Mouse (Mus musculus) intestine, embryonic 16.5 days (tissue): ENCODE results near the gene 4930402F06Rik. TPM values are rescaled to one million over a fixed set of nuclear protein-coding genes. Genes with fewer than 3 reads are reported as not detected.

Experiments used
- ATAC-seq: fragments of 200-750 bp; cut with Nextera tagmentation; 2 replicates; pipeline ENCODE4 v1.8.0; 2017; ENCODE audit warnings: moderate TSS enrichment, moderate library complexity
- H3K27ac ChIP-seq: fragments of 300-500 bp; sonication (generic); 2 replicates; pipeline ENCODE4 v1.5.1; 2014; ENCODE audit warnings: mild to moderate bottlenecking, low read length
- H3K27me3 ChIP-seq: fragments of 300-500 bp; sonication (generic); replicated peaks from 2 replicates; pipeline ENCODE4 v1.6.1; 2014; ENCODE audit warnings: low read length, control low read depth, mixed read lengths; ENCODE audit not compliant: control insufficient read depth, insufficient read depth
- H3K36me3 ChIP-seq: fragments of 300-500 bp; sonication (generic); 2 replicates; pipeline ENCODE4 v1.6.1; 2014; ENCODE audit warnings: low read length, control low read depth; ENCODE audit not compliant: control insufficient read depth, insufficient read depth
- H3K4me1 ChIP-seq: fragments of 300-500 bp; sonication (generic); 2 replicates; pipeline ENCODE4 v1.6.1; 2014; ENCODE audit warnings: low read length, control low read depth, mixed read lengths; ENCODE audit not compliant: control insufficient read depth, insufficient read depth
- H3K4me2 ChIP-seq: fragments of 300-500 bp; sonication (generic); 2 replicates; pipeline ENCODE4 v1.6.1; 2014; ENCODE audit warnings: low read depth, low read length, control low read depth
- H3K4me3 ChIP-seq: fragments of 300-500 bp; sonication (generic); 2 replicates; pipeline ENCODE4 v1.5.1; 2014; ENCODE audit warnings: mild to moderate bottlenecking, low read length
- H3K9ac ChIP-seq: fragments of 300-500 bp; sonication (generic); 2 replicates; pipeline ENCODE4 v1.6.1; 2014; ENCODE audit warnings: low read depth, low read length
- H3K9me3 ChIP-seq: fragments of 300-500 bp; sonication (generic); 2 replicates; pipeline ENCODE4 v1.6.1; 2016; ENCODE audit warnings: low read length, control low read depth; ENCODE audit not compliant: control insufficient read depth
- WGBS: fragments of 180-500 bp; shearing (Covaris S2); extraction: QIAGEN DNeasy Blood & Tissue Kit; methylation state at CpG from one replicate; pipeline ENCODE4 v1.1.7; 2014; 5-methylcytosine and 5-hydroxymethylcytosine counted together
- polyA plus RNA-seq: library from polyadenylated mRNA; unstranded; fragments of >200 nt; fragmentation: Nextera tagmentation; extraction: Ambion mirVana; gene quantifications from 2 replicates; pipeline ENCODE4 v1.2.1, GENCODE M21; 2015

4930402F06Rik gene
- polyA plus RNA-seq, 1 experiment from 2014 or later = not detected

- peak overlapping the region; percentile 65 for H3K9ac ChIP-seq
- peaks cover 17% of the 10 kb centered on the region; the same call in 1 of the 2 replicates for H3K4me1 ChIP-seq
- H3K4me3 ChIP-seq = peak overlapping the region; percentile 77
- H3K27ac ChIP-seq = peak overlapping the region; percentile 90
- ATAC-seq = no peak
- WGBS = 41% methylated on average over 10 of the region's 10 CpGs
- H3K27me3 ChIP-seq = no peaks in the 10 kb centered on the region
- no peaks in the 10 kb centered on the region for H3K36me3 ChIP-seq
- no peaks in the 10 kb centered on the region for H3K9me3 ChIP-seq
- peak overlapping the region; percentile 86 for H3K4me2 ChIP-seq
Observed at GRCm38 (mm10) chr2:35337419-35337818, 59.6 kb downstream of the 4930402F06Rik start.

GRCm38 (mm10) chr2:35336388-35337280 lies 60.3 kb downstream of the 4930402F06Rik start, which contains the start of gene Stom:
Stom (minus strand) TSS chr2:35336976.
- under 1% methylated on average over 45 of the region's 45 CpGs for WGBS
- Histone ChIP-seq H3K27me3 (no peaks in the 10 kb centered on the region), H3K4me3 (peak within 1 kb of the TSS; percentile 77), H3K27ac (peak within 1 kb of the TSS; percentile 91), H3K4me1 (peaks cover 17% of the 10 kb centered on the region; the same call in 1 of the 2 replicates), H3K9me3 (no peaks in the 10 kb centered on the region), H3K4me2 (peak within 1 kb of the TSS; percentile 86), H3K9ac (peak within 1 kb of the TSS; percentile 84), H3K36me3 (no peaks in the 10 kb centered on the region)
- ATAC-seq = peak; percentile 97

GRCm38 (mm10) chr2:35335620-35336019 lies 61.4 kb downstream of the 4930402F06Rik start:
- Histone ChIP-seq H3K36me3 (no peaks in the 10 kb centered on the region), H3K4me3 (peak overlapping the region; percentile 77), H3K4me2 (peak overlapping the region; percentile 86), H3K27ac (no peak overlapping the region; the same call in 1 of the 2 replicates), H3K4me1 (peaks cover 17% of the 10 kb centered on the region; the same call in 1 of the 2 replicates), H3K27me3 (no peaks in the 10 kb centered on the region), H3K9ac (peak overlapping the region; percentile 84), H3K9me3 (no peaks in the 10 kb centered on the region)
- WGBS = 12% methylated on average over 7 of the region's 7 CpGs
- ATAC-seq = no peak

GRCm38 (mm10) chr2:35333670-35334069 lies 63.3 kb downstream of the 4930402F06Rik start:
- no peak overlapping the region for H3K4me3 ChIP-seq
- H3K27ac ChIP-seq = no peak overlapping the region
- H3K9me3 ChIP-seq = no peaks in the 10 kb centered on the region
- no peak overlapping the region for H3K4me2 ChIP-seq
- H3K36me3 ChIP-seq = no peaks in the 10 kb centered on the region
- no peaks in the 10 kb centered on the region for H3K27me3 ChIP-seq
- ATAC-seq = no peak
- H3K9ac ChIP-seq = no peak overlapping the region
- H3K4me1 ChIP-seq = peaks cover 17% of the 10 kb centered on the region; the same call in 1 of the 2 replicates

GRCm38 (mm10) chr2:35331205-35331604 lies 65.8 kb downstream of the 4930402F06Rik start:
- WGBS = 61% methylated on average over 2 of the region's 2 CpGs
- H3K36me3 ChIP-seq = no peaks in the 10 kb centered on the region
- peaks cover 13% of the 10 kb centered on the region; the same call in 1 of the 2 replicates for H3K4me1 ChIP-seq
- H3K27me3 ChIP-seq = no peaks in the 10 kb centered on the region
- ATAC-seq = no peak
- no peak overlapping the region for H3K9ac ChIP-seq
- no peak overlapping the region for H3K4me3 ChIP-seq
- no peak overlapping the region for H3K4me2 ChIP-seq
- no peak overlapping the region for H3K27ac ChIP-seq
- no peaks in the 10 kb centered on the region for H3K9me3 ChIP-seq

- H3K9ac ChIP-seq = no peak overlapping the region
- WGBS = 77% methylated on average over 2 of the region's 2 CpGs
- H3K27ac ChIP-seq = no peak overlapping the region
Observed at GRCm38 (mm10) chr2:35329061-35329460, 67.9 kb downstream of the 4930402F06Rik start.

GRCm38 (mm10) chr2:35328064-35328792 lies 68.7 kb downstream of the 4930402F06Rik start:
- no peak overlapping the region for H3K9ac ChIP-seq
- ATAC-seq = no peak
- 40% methylated on average over 11 of the region's 11 CpGs for WGBS

More at GRCm38 (mm10) chr2:35329061-35329460, 67.9 kb downstream of the 4930402F06Rik start:
- no peak for ATAC-seq
- H3K4me1 ChIP-seq = peaks cover 6% of the 10 kb centered on the region; the same call in 1 of the 2 replicates
- H3K4me3 ChIP-seq = no peak overlapping the region
- H3K36me3 ChIP-seq = no peaks in the 10 kb centered on the region
- H3K4me2 ChIP-seq = no peak overlapping the region
- no peaks in the 10 kb centered on the region for H3K27me3 ChIP-seq
- H3K9me3 ChIP-seq = no peaks in the 10 kb centered on the region

GRCm38 (mm10) chr2:35327583-35327982 lies 69.4 kb downstream of the 4930402F06Rik start:
- WGBS = 49% methylated on average over 10 of the region's 10 CpGs
- peaks cover 6% of the 10 kb centered on the region; the same call in 1 of the 2 replicates for H3K4me1 ChIP-seq
- H3K4me2 ChIP-seq = no peak overlapping the region
- no peaks in the 10 kb centered on the region for H3K27me3 ChIP-seq
- no peak overlapping the region; the same call in 1 of the 2 replicates for H3K27ac ChIP-seq
- no peaks in the 10 kb centered on the region for H3K36me3 ChIP-seq
- no peaks in the 10 kb centered on the region for H3K9me3 ChIP-seq
- H3K9ac ChIP-seq = no peak overlapping the region
- no peak overlapping the region for H3K4me3 ChIP-seq
- no peak for ATAC-seq

More at GRCm38 (mm10) chr2:35328064-35328792, 68.7 kb downstream of the 4930402F06Rik start:
- Histone ChIP-seq H3K27me3 (no peaks in the 10 kb centered on the region), H3K4me3 (no peak overlapping the region), H3K36me3 (no peaks in the 10 kb centered on the region), H3K27ac (no peak overlapping the region), H3K9me3 (no peaks in the 10 kb centered on the region), H3K4me1 (peaks cover 6% of the 10 kb centered on the region; the same call in 1 of the 2 replicates), H3K4me2 (no peak overlapping the region)

GRCm38 (mm10) chr2:35326931-35327330 lies 70.0 kb downstream of the 4930402F06Rik start:
- no peaks in the 10 kb centered on the region for H3K9me3 ChIP-seq
- no peak overlapping the region for H3K4me3 ChIP-seq
- H3K4me2 ChIP-seq = no peak overlapping the region
- H3K4me1 ChIP-seq = peaks cover 6% of the 10 kb centered on the region
- no peak overlapping the region for H3K9ac ChIP-seq
- ATAC-seq = no peak
- H3K36me3 ChIP-seq = no peaks in the 10 kb centered on the region
- no peak overlapping the region for H3K27ac ChIP-seq
- no peaks in the 10 kb centered on the region for H3K27me3 ChIP-seq
- 40% methylated on average over 1 of the region's 1 CpGs for WGBS
